Mouse (Mus musculus) hindbrain, embryonic 12.5 days (tissue): Measurements from ENCODE around the gene Muc13. TPM values are rescaled to one million over a fixed set of nuclear protein-coding genes. Genes with fewer than 3 reads are reported as not detected.
A peak's percentile ranks its signal among the peaks of the same experiment; 100 is the strongest.

Experiments
- ATAC-seq: fragments of 200-750 bp; cut with Nextera tagmentation; 2 replicates; pipeline ENCODE4 v1.8.0; 2017; ENCODE audit warnings: moderate TSS enrichment; ENCODE audit not compliant: low FRiP score
- H3K27ac ChIP-seq: fragments of 300-500 bp; sonication (generic); 2 replicates; pipeline ENCODE4 v1.5.1; 2016; ENCODE audit warnings: mild to moderate bottlenecking
- H3K27me3 ChIP-seq: fragments of 300-500 bp; sonication (generic); 2 replicates; pipeline ENCODE4 v1.6.1; 2016; ENCODE audit warnings: mild to moderate bottlenecking
- H3K36me3 ChIP-seq: fragments of 300-500 bp; sonication (generic); 2 replicates; pipeline ENCODE4 v1.6.1; 2016; ENCODE audit warnings: mild to moderate bottlenecking
- H3K4me1 ChIP-seq: fragments of 300-500 bp; sonication (generic); 2 replicates; pipeline ENCODE4 v1.6.1; 2016
- H3K4me2 ChIP-seq: fragments of 300-500 bp; sonication (generic); replicated peaks from 2 replicates; pipeline ENCODE4 v1.6.1; 2016; ENCODE audit warnings: mild to moderate bottlenecking
- H3K4me3 ChIP-seq: fragments of 300-500 bp; sonication (generic); 2 replicates; pipeline ENCODE4 v1.5.1; 2016; ENCODE audit warnings: mild to moderate bottlenecking
- H3K9ac ChIP-seq: fragments of 300-500 bp; sonication (generic); 2 replicates; pipeline ENCODE4 v1.6.1; 2016; ENCODE audit warnings: mild to moderate bottlenecking, moderate library complexity
- H3K9me3 ChIP-seq: fragments of 300-500 bp; sonication (generic); replicated peaks from 2 replicates; pipeline ENCODE4 v1.6.1; 2016; ENCODE audit warnings: mild to moderate bottlenecking
- WGBS: fragments of 180-500 bp; shearing (Covaris S2); methylation state at CpG from one replicate; pipeline ENCODE4 v1.1.7; 2016; 5-methylcytosine and 5-hydroxymethylcytosine counted together
- polyA plus RNA-seq: library from polyadenylated mRNA; unstranded; fragments of >200 nt; fragmentation: Nextera tagmentation; extraction: Ambion mirVana; gene quantifications from 2 replicates; pipeline ENCODE4 v1.2.1, GENCODE M21; 2016

Gene Muc13
- polyA plus RNA-seq, 1 experiment from 2014 or later: 0.12 TPM

DNA sequence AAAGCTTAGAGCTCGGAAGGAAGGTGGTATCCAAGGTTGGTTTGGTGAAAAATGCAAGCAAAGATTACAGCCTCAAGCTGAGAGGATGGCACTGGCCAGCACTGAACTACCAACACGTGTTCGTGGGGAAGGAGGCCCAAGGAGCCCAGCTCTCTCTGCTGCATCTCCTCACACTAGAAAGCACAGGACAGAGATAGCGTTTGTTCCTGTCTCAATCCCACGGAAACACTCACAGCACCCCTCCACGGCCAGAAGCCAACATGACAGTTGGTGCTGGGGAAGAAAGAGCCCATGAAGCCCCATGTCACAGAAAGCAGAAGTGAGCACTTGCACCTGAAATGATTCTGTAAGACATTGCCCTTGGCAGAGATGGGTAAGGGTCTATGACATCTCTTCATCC lies 37.4 kb upstream of the Muc13 start:
- no peak for ATAC-seq
- H3K4me2 ChIP-seq: no peak overlapping the region
- H3K9ac ChIP-seq: no peak overlapping the region
- no peaks in the 10 kb centered on the region for H3K9me3 ChIP-seq
- WGBS: 60% methylated on average over 6 of the region's 6 CpGs
- H3K36me3 ChIP-seq: peaks cover 24% of the 10 kb centered on the region
- no peak overlapping the region for H3K27ac ChIP-seq
- H3K27me3 ChIP-seq: no peaks in the 10 kb centered on the region
- no peak overlapping the region for H3K4me3 ChIP-seq
- 0 out of 2 replicates have a peak, but pooled peaks cover 2% of the 10 kb centered on the region for H3K4me1 ChIP-seq

DNA sequence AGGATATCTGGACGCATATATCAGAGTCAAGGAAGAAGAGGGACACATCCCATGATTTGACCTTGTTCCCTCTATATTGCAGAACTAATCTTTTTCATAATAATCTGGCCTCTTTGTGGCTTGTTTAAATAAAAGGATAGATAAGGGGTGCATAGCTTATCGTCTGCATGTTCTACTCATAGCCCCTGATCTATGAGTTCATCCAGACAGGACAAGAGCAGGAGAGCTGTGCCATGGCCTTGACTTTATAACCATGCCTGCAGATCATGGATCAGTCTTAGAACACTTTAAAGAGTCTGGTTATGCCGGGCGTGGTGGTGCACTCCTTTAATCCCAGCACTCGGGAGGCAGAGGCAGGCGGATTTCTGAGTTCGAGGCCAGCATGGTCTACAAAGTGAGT lies 34.6 kb upstream of the Muc13 start:
- no peak overlapping the region for H3K4me3 ChIP-seq
- WGBS: 91% methylated on average over 7 of the region's 7 CpGs
- no peak overlapping the region for H3K27ac ChIP-seq
- no peaks in the 10 kb centered on the region for H3K27me3 ChIP-seq
- no peak overlapping the region for H3K9ac ChIP-seq
- no peak overlapping the region for H3K4me2 ChIP-seq
- no peak for ATAC-seq
- peaks cover 16% of the 10 kb centered on the region for H3K36me3 ChIP-seq
- 0 out of 2 replicates have a peak, but pooled peaks cover 5% of the 10 kb centered on the region for H3K4me1 ChIP-seq
- H3K9me3 ChIP-seq: no peaks in the 10 kb centered on the region

DNA sequence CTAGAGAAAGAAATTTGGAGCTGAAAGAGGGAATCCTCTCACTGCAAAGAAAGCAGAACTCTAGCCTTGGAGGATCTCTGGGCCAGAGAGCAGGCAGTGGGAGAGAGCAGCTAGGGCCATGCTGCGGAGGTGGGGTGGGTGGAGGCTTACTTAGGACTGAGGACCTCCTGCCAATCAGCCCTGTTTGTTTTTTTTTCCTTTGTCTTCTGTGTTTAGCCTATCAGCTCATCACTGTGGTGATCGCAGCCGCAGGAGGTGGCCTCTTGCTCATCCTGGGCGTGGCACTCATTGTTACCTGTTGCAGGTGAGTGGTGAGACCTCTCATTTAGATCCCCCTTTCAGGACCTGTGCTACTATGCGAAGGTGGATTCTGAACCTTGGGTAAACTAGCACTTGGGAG lies 33.3 kb upstream of the Muc13 start:
- Histone ChIP-seq H3K27me3 (no peaks in the 10 kb centered on the region), H3K4me2 (no peak overlapping the region; the same call in 1 of the 2 replicates), H3K36me3 (peaks cover 8% of the 10 kb centered on the region; the same call in 1 of the 2 replicates), H3K9me3 (no peaks in the 10 kb centered on the region), H3K9ac (no peak overlapping the region), H3K4me3 (no peak overlapping the region), H3K4me1 (0 out of 2 replicates have a peak, but pooled peaks cover 8% of the 10 kb centered on the region), H3K27ac (no peak overlapping the region)
- WGBS: 29% methylated on average over 5 of the region's 5 CpGs
- ATAC-seq: no peak

DNA sequence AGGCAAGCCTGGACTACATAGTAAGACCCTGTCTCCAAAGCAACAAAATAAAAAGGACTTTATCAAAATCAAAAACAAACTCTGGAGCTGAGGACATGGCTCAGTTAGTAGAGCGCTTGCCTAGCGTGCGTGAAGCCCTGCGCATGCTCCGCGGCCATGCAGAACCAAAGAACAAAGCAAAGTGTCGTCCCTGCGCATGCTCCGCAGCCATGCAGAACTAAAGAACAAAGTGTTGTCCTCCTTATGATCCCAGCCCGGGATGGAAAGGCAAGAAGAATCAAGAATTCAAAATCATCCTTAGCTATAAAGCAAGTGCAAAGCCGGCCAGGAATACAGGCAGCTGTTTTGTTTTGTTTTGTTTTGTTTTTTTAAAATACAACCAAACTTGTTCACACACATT lies 32.8 kb upstream of the Muc13 start:
- H3K4me1 ChIP-seq: 0 out of 2 replicates have a peak, but pooled peaks cover 8% of the 10 kb centered on the region
- H3K36me3 ChIP-seq: peaks cover 7% of the 10 kb centered on the region; the same call in 1 of the 2 replicates
- H3K9ac ChIP-seq: no peak overlapping the region
- H3K27me3 ChIP-seq: no peaks in the 10 kb centered on the region
- ATAC-seq: no peak
- H3K27ac ChIP-seq: no peak overlapping the region
- no peak overlapping the region for H3K4me3 ChIP-seq
- H3K9me3 ChIP-seq: no peaks in the 10 kb centered on the region
- 53% methylated on average over 11 of the region's 11 CpGs for WGBS
- H3K4me2 ChIP-seq: no peak overlapping the region; the same call in 1 of the 2 replicates

DNA sequence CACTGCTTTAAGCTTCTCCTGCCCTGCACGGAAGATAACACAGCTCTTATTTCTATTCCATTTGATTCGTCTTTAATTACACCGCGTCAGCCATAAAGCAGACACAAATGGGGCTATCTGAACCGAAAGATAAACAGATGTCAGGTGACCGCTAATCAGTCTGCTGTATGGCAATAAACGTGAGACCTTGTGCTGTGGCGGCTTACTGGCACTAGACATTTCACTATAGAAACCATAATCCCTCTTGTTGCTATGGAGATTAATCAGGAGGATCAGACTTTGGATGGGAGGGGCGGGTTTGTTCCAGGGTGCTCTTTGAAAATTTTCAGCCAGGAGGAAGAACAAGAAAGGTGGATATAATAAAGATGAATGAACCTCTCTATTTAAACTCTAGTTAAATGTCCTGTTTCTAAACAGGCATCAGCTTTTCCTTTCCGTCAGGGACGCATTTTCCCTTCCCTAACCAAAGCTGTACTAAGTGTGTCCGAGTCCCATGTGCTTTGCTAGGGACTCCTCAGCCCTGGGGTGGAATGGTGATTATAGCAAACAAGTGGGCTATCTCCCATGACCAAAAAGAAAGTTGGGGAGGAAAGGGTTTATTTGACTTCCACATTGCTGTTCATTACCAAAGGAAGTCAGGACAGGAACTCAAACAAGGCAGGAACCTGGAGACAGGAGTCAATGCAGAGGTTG lies 29.2 kb upstream of the Muc13 start:
- 0 out of 2 replicates have a peak, but pooled peaks cover 8% of the 10 kb centered on the region for H3K4me1 ChIP-seq
- no peaks in the 10 kb centered on the region for H3K27me3 ChIP-seq
- no peaks in the 10 kb centered on the region for H3K9me3 ChIP-seq
- no peak overlapping the region for H3K9ac ChIP-seq
- H3K27ac ChIP-seq: no peak overlapping the region
- 47% methylated on average over 12 of the region's 12 CpGs for WGBS
- peak; percentile 60 for ATAC-seq
- peaks cover 11% of the 10 kb centered on the region for H3K36me3 ChIP-seq
- no peak overlapping the region for H3K4me2 ChIP-seq
- H3K4me3 ChIP-seq: no peak overlapping the region

DNA sequence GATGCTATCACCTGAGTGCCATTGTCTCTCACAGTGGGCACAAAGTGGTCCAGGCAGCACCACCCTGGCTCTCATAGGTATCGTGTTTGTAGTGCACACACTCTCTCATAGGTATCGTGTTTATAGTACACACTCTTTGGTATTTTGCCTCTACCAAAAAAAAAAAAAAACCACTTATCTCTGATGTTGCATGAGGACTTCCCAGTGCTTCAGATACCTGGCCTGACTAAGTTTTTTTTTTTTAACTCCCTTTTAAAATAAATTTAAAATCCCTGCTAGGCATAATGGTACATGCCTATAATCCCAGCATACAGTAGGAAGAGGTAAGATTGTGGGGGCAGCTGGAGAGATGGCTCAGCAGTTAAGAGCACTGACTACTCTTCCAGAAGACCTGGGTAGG lies 28.4 kb upstream of the Muc13 start:
- Histone ChIP-seq H3K4me2 (no peak overlapping the region), H3K9ac (no peak overlapping the region), H3K27me3 (no peaks in the 10 kb centered on the region), H3K27ac (no peak overlapping the region), H3K36me3 (peaks cover 11% of the 10 kb centered on the region), H3K9me3 (no peaks in the 10 kb centered on the region), H3K4me1 (0 out of 2 replicates have a peak, but pooled peaks cover 8% of the 10 kb centered on the region), H3K4me3 (no peak overlapping the region)
- ATAC-seq: no peak
- 92% methylated on average over 2 of the region's 2 CpGs for WGBS

DNA sequence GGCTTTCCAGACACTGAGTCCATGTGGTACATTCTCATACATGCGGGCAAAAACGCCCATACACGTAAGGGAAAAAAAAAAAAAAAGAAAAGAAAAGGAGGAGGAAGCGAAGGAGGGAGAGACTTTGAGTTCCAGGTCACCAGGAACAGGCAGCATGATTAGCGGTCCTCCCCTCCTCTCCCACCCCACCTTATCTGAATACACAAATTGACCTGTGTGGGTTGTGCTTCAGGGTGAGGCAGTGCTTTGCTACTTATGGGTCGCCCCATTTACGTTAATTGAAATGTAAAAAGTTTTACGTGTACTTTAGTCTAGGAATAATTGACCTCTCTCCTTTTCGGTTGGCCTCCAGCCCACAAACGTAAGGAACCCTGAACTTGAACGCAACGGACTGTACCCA lies 27.5 kb upstream of the Muc13 start:
- WGBS: 82% methylated on average over 12 of the region's 12 CpGs
- Histone ChIP-seq H3K4me2 (no peak overlapping the region), H3K9ac (no peak overlapping the region), H3K27ac (no peak overlapping the region), H3K9me3 (no peaks in the 10 kb centered on the region), H3K4me3 (no peak overlapping the region), H3K36me3 (peaks cover 8% of the 10 kb centered on the region), H3K4me1 (0 out of 2 replicates have a peak, but pooled peaks cover 6% of the 10 kb centered on the region), H3K27me3 (no peaks in the 10 kb centered on the region)
- no peak for ATAC-seq

DNA sequence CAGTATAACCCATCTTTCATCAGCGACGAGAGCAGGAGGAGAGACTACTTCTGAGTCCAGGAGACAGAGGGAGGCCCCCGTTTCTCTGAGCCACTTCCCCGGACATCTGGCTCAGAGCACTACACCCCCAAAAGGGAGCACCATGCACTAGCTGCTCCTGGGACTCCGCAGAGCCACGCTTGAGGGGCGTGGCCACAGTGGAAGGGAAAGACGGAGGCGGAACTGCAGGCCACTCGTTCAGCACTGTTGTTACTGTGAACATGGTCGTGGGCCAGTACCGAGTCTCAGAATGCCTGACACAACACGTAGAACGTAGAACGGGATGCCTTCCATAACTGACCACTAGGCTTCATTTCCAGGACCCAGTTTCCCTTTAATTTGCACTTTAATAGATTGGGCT lies 27.1 kb upstream of the Muc13 start:
- ATAC-seq: no peak
- Histone ChIP-seq H3K9me3 (no peaks in the 10 kb centered on the region), H3K27ac (no peak overlapping the region), H3K4me3 (no peak overlapping the region), H3K4me1 (0 out of 2 replicates have a peak, but pooled peaks cover 6% of the 10 kb centered on the region), H3K9ac (no peak overlapping the region), H3K27me3 (no peaks in the 10 kb centered on the region), H3K4me2 (no peak overlapping the region), H3K36me3 (peaks cover 8% of the 10 kb centered on the region)
- 72% methylated on average over 15 of the region's 15 CpGs for WGBS

DNA sequence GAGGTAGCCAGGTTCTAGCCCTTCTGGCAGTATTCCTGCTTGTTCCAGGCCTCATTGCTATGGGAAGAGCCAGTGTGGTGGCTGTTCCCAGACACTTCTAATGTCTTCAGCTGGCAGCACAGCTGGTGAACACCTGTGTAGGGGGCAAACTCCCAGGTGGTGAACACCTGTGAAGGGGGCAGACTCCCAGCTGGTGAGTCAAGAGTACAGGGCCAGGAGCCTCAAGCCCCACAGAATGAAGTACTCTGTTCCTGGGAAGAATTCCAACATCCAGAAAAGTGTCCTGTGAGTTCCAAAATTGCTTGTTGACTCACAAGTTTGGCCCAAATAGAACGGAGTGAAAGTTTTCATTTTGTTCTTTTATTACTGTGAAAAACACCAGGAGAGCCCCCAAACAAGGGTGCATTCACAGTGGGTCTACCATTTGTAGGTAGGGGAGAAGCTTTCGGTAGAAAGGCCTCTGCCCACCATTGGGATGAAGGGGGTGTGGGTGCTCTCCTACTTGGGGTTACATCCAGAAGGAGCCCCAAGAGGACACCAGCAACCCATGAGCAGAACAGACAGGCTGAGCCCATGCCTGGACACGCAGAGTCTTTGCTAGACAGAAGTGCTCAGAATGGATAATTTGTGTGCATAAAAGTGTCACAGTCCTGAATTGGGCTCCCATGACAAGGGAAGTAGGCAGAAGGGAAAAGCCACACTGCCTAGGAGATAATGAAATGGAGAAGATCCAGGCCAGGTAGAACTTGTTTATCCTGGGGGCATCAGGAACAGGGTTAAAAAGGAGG lies 25.2 kb upstream of the Muc13 start:
- H3K4me3 ChIP-seq: no peak overlapping the region
- H3K27ac ChIP-seq: no peak overlapping the region
- H3K9me3 ChIP-seq: no peaks in the 10 kb centered on the region
- WGBS: 91% methylated on average over 3 of the region's 3 CpGs
- H3K36me3 ChIP-seq: peaks cover 6% of the 10 kb centered on the region; the same call in 1 of the 2 replicates
- no peak overlapping the region for H3K4me2 ChIP-seq
- no peaks in the 10 kb centered on the region for H3K27me3 ChIP-seq
- H3K4me1 ChIP-seq: 0 out of 2 replicates have a peak, but pooled peaks cover 6% of the 10 kb centered on the region
- H3K9ac ChIP-seq: no peak overlapping the region
- no peak for ATAC-seq

DNA sequence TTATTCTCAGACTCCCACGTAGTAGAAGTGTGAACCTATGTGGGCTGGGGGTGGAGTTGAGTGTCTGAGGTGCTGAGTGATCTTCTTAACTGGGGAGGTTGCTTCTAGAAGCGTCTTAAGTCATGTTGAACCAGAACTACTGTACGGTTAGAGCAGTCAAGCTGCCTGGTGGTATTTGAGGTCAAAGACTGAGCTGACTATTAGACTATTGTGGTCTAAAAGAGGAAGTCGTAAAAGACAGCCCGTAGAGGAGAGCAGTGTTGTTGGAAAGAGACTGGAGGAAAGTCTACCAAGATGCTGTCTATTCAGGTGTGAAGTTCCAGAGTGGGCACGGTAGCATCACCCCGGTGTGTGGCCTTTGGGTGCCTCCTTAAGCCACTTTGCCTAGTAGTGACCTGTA lies 24.0 kb upstream of the Muc13 start:
- Histone ChIP-seq H3K9me3 (no peaks in the 10 kb centered on the region), H3K4me3 (no peak overlapping the region), H3K27ac (no peak overlapping the region), H3K36me3 (peaks cover 6% of the 10 kb centered on the region; the same call in 1 of the 2 replicates), H3K4me1 (no peaks in the 10 kb centered on the region), H3K4me2 (no peak overlapping the region), H3K27me3 (no peaks in the 10 kb centered on the region), H3K9ac (no peak overlapping the region)
- no peak for ATAC-seq
- 90% methylated on average over 7 of the region's 7 CpGs for WGBS

DNA sequence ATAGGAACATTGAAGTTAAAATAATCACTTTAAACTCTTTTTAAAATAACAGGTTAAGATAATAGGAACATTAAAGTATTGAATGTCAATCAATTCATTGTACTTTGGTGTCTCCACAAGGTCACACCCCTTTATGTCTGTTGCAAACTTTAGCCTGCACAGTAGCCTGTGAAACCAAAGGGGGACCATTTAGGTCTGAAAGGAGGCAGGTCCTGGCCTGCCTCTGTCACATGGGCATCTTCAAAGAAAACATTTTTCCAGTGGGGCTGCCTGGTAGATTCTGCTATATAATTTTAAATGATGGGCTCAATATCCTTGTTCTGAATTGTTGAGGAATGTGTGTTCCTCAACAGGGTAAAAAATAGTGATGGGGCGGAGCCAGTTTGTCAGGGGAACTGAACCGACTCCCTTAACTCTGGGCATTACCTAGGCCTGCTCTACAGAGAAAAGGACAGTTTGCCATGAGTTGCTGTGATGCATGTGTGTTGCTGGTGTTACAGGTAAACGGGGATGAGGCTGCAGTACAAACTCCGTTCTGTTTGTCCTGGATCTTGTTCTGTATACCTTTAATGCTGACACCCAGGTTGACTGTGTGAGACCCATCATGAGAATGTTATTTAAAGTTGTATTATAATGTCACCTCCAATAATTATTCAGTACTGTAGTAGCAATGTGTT lies 22.9 kb upstream of the Muc13 start:
- H3K27me3 ChIP-seq: no peaks in the 10 kb centered on the region
- no peak overlapping the region for H3K4me3 ChIP-seq
- no peak overlapping the region for H3K9ac ChIP-seq
- no peaks in the 10 kb centered on the region for H3K9me3 ChIP-seq
- WGBS: 93% methylated on average over 4 of the region's 4 CpGs
- no peak overlapping the region for H3K27ac ChIP-seq
- H3K4me2 ChIP-seq: no peak overlapping the region
- H3K36me3 ChIP-seq: peaks cover 6% of the 10 kb centered on the region; the same call in 1 of the 2 replicates
- no peaks in the 10 kb centered on the region for H3K4me1 ChIP-seq
- no peak for ATAC-seq

DNA sequence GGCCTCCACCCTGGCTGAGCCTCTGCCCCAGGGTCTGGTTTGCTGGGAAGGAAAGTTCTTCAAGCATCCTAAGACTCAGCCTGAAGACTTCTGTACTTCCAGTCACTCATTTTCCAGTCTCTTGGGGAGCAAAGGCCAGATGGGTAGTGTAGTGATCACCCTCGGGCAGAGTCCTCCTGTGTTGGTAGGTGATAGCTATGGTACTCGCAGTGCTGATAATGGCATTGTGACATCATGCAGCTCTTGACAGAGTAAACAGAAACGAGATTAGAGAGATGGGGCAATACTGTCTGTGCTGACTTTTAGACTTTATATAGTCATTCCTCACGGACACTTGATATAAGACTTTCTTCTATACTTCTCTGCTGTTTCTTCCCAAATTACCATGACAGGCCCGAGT lies 21.0 kb upstream of the Muc13 start:
- H3K27ac ChIP-seq: no peak overlapping the region
- no peak overlapping the region for H3K9ac ChIP-seq
- H3K4me3 ChIP-seq: no peak overlapping the region
- H3K27me3 ChIP-seq: no peaks in the 10 kb centered on the region
- H3K4me2 ChIP-seq: no peak overlapping the region
- H3K9me3 ChIP-seq: no peaks in the 10 kb centered on the region
- ATAC-seq: no peak
- WGBS: 87% methylated on average over 5 of the region's 5 CpGs
- H3K4me1 ChIP-seq: no peaks in the 10 kb centered on the region
- no peaks in the 10 kb centered on the region for H3K36me3 ChIP-seq
